Mouse (Mus musculus): ENCODE measurements at regions not wholly inside any gene's neighbourhood (a gene's known extent, or its start where the extent isn't known, plus 50 kb on each side); places are given as distances from the start of the nearest gene placed in this dataset.
A peak's percentile ranks its signal among the peaks of the same experiment; 100 is the strongest.
"Not testable (repeated sequence)": the region's sequence is repeated elsewhere in the genome, so short reads cannot be mapped to it uniquely, and the experiment has no call there.

DNA sequence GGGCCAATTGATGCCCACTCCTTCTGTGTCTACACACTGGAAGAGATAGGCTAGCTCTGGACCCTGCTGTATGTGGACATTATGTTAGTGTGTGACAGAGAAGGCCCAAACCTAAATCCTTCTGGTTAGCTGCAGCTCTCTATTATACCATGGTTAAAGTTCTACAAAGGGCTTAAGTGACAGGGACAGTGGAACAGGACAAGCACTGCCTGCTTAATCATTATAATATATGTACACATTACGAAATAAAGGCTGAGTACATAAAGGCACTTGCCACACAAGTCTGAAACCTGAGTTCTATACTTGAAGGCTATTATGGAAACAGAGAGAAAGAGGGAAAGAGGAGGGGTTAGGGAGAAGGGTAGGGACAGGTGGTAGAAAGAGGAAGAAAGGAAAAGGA is 55.2 kb downstream of the Rdh14 start:
- no peak for DNase-seq

GRCm38 (mm10) chr12:10457960-10458655 is 67.5 kb downstream of the Rdh14 start:
- DNase-seq, result no peak

DNA sequence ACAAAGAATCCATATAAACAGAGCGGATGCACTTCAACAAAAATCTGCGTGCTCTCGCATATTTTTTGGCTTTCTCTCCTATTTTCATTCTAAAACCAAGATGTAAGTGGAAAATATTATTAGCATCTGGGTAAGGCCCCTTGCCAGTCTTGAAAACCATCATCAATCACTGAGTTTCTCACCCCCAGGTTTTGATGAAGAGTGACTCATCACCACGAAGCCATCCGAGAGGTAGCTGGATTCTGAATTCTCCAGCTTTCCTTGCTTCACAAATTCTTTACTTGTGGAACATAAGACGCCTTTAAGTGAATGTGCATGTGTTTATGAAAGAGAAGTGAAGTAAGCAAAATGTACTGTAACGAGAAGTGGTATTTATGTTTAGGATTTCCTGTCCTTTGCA is 71.2 kb downstream of the Rdh14 start:
- DNase-seq, result no peak

- DNase-seq, result no peak
These were observed 72.4 kb downstream of the Rdh14 start for GRCm38 (mm10) chr12:10462956-10463355.

GRCm38 (mm10) chr12:10473986-10474385 is 83.4 kb downstream of the Rdh14 start:
- DNase-seq, result no peak

DNA sequence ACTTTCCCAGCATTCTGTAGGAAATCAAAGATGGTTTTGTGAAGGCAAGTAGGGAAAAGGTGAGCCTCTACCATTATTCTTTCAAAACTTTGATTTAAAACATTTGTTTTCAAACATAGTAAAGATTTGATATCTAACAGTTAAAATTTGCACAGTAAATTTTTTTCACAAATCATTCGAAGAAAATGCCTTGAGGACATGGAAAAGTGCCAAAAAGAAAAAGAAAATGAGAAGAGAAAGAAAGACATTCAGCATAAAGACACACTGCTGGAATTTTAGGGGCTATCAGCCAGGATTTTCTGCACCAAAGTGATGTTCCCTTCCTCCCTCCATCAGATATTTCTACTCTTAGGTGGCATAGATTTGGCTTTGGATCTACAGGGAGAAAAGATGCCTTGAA is 90.2 kb downstream of the Rdh14 start:
- no peak for DNase-seq

DNA sequence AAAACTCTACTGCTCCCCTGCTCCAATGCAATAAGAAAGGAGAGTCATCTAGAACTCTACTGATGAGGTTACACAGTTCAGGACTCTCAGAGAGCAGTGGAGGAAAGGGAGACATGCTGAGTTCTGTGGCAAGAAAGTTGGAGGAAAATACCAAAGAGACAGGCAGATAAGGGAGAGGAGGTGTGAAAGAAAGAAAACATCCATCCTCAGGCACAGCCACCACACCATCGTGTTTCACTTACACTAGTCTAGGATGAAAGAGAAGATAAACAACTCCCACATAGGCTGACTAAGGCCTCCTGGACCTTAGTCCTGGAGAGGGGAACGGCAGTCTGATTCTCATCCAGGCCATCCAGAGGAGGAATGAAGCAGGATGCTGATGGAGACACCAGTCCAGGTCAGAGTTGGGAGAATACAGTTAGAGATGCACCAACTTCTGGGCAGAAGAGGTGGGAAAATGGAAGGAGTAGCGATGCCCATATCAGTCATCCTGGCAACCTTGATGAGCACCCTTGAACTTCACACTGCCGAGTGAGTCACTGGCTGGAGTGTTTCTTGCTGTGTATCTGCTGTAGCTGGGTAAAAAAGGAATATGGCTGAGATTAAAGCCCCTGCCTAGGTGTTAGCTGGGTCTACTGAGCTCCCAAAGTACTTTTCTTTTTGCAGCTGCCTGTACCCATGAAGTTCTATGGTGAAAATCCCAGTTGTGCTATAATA is 91.9 kb downstream of the Rdh14 start:
- no peak for DNase-seq

- DNase-seq, result no peak
These were observed 116.1 kb downstream of the Rdh14 start for GRCm38 (mm10) chr12:10506721-10507120.

DNA sequence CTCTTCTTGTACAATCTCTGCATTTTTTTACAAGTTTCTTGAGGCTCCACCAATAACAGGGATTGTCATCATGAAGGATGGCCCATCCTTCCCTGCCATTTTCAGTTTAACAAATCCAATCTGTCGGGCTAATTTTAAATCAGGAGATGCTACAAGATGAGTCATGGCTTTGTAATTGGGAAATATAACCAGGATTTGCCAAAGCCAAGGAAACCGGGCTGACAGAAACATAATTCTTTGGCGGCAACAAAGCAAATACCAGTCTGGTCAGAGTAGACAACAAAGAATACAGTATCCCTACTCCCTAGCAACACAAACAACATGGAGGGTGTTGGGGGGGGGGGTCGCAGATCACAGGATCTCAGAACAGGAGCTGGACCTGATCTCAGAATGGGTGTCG is 123.0 kb downstream of the Rdh14 start:
- DNase-seq, result no peak

DNA sequence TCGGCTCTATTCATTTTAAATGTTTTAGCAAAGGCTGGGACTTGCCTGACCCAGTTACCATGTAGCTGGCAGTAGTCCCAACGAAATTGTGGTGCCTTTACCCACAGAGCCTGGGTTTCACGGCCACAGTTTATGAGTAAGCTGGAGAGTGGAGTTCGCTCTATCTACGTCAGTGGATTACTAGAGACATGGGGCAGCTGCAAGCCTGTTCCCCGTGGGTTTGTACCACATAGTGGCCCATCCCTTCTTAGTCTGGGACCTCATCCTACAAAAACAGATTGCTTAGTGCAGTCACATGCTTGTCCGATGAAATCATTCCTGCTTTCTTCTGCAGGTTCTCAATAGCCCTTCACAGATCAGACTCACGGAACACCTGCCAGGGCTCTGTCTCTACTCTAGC is 123.7 kb downstream of the Rdh14 start:
- DNase-seq, result peak; percentile 19

GRCm38 (mm10) chr12:10524509-10525286 is 134.1 kb downstream of the Rdh14 start:
- DNase-seq, result no peak

DNA sequence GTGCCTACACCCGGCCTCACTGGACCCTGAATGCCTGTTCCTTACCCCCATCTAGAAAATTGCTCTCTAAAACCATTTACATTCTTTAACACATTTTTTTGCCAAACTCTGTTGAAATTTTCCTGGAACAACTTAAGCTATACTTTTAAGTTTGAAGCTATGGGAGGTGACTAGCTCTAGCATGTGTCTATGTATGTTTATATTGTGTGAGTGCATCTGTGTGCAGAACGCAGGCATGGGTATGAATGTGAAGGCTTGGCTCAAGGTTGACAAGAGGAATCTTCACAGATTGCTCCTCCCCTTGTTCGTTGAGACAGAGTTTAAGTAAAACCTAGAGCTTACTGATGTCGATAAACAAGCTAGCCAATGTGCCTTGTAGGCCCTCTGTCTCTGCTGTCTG is 135.4 kb downstream of the Rdh14 start:
- no peak for DNase-seq

GRCm38 (mm10) chr12:10529077-10529476 is 138.5 kb downstream of the Rdh14 start:
- no peak for DNase-seq

GRCm38 (mm10) chr12:10530996-10531395 is 140.4 kb downstream of the Rdh14 start:
- DNase-seq, result no peak

DNA sequence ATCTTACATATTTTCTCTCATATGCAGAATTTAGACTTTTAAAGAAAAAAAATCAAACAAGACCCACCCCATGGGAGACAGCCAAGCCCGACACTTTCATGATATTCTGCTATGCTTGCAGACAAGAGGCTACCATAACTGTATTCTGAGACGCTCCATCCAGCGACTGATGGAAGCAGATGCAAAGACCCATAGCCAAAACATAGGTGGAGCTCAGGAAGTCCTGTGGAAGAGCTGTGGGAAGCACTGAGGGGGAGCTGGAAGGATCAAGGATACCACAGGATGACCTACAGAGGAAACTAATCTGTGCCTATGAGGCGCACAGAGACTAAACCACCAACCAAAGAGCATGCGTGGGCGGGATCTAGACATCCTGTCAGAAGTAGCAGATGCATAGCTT is 143.4 kb downstream of the Rdh14 start:
- no peak for DNase-seq

- no peak for DNase-seq
These were observed 145.7 kb downstream of the Rdh14 start for GRCm38 (mm10) chr12:10536239-10536638.

DNA sequence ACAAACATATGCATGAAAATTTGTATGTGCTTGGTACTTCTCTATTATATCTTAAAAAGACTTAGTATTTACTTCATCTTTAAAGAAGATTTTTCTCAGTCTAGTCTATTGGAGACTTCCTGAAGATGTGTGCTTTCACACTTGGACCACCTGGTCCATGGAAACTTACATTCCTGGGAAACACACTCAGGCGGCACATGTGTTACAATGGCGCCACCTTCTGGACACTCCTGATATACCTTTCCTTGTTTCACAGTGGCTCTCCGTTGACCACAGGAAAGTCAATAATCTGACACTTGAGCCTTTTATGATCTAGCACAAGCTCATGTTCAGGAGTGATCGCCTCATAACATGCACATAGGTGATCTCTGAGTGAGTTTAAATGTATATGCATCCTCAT is 146.5 kb downstream of the Rdh14 start:
- DNase-seq, result peak; percentile 76

GRCm38 (mm10) chr12:10549481-10550201 is 159.1 kb downstream of the Rdh14 start:
- DNase-seq, result no peak

- not testable (repeated sequence) for DNase-seq
These were observed 164.1 kb downstream of the Rdh14 start for GRCm38 (mm10) chr12:10554701-10555100.

GRCm38 (mm10) chr12:10562966-10563365 is 172.4 kb downstream of the Rdh14 start:
- no peak for DNase-seq

GRCm38 (mm10) chr12:10567881-10568280 is 177.3 kb downstream of the Rdh14 start:
- DNase-seq, result no peak

DNA sequence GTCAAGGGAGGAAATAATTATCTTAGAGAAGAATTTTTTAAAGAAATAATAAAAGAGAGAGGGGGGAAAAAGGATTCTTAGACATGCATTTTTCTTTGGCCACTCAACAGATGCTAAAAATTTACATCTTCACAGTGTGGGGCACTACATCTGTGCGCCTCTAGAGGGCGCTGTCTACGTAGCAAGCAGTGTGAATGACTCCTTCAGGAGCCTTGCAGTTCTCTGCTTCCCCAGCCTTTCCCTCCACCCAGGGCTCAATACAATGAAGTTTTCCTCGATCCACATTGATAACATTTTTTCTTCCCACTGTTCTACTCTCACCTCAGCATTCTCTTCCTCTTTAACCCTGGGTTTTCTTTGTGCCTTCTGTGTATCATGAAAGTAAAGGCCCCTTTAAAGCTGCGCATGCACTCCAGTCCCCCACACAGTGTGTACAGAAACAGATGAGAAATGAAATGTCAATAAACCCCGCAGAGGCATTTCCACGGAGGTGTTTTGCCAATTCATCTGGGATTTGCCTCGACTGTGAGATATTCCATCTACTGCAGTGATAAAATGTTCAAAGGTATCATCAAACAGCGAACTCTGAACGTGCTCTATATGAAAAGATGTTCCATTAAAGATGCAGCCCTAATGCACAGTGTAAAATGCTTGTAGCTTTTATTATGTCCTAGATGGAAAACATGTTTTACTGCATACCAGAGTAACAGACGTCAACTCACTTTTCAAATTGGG is 181.2 kb downstream of the Rdh14 start:
- DNase-seq, result no peak

- no peak for DNase-seq
These were observed 181.7 kb downstream of the Rdh14 start for GRCm38 (mm10) chr12:10572378-10572650.
